Mouse (Mus musculus) limb, embryonic 14.5 days (tissue): ENCODE data around the gene Asf1b. TPM values are rescaled to one million over a fixed set of nuclear protein-coding genes. Genes with fewer than 3 reads are reported as not detected.

ENCODE experiments used
- ATAC-seq: fragments of 200-750 bp; cut with Nextera tagmentation; 2 replicates; pipeline ENCODE4 v1.8.0; 2017; ENCODE audit warnings: low read depth, moderate number of reproducible peaks, moderate TSS enrichment; ENCODE audit not compliant: low FRiP score
- DNase-seq: peaks from one replicate; pipeline ENCODE4 v3.0.0-alpha.2; 2015; ENCODE audit warnings: low spot score
- H3K27ac ChIP-seq: fragments of 300-500 bp; sonication (generic); replicated peaks from 2 replicates; pipeline ENCODE4 v1.5.1; 2014; ENCODE audit warnings: low read depth, mild to moderate bottlenecking, low read length, moderate library complexity, mixed read lengths
- H3K27me3 ChIP-seq: fragments of 300-500 bp; sonication (generic); 2 replicates; pipeline ENCODE4 v1.6.1; 2014; ENCODE audit warnings: low read length, mixed read lengths; ENCODE audit not compliant: control insufficient read depth, insufficient read depth
- H3K36me3 ChIP-seq: fragments of 300-500 bp; sonication (generic); 2 replicates; pipeline ENCODE4 v1.6.1; 2014; ENCODE audit warnings: mild to moderate bottlenecking, low read length, moderate library complexity, mixed read lengths; ENCODE audit not compliant: control insufficient read depth, insufficient read depth
- H3K4me1 ChIP-seq: fragments of 300-500 bp; sonication (generic); 2 replicates; pipeline ENCODE4 v1.6.1; 2014; ENCODE audit warnings: antibody characterized with exemption, low read length, mixed read lengths; ENCODE audit not compliant: control insufficient read depth, insufficient read depth
- H3K4me2 ChIP-seq: fragments of 300-500 bp; sonication (generic); replicated peaks from 2 replicates; pipeline ENCODE4 v1.6.1; 2014; ENCODE audit warnings: low read depth, mild to moderate bottlenecking, low read length, moderate library complexity; ENCODE audit not compliant: severe bottlenecking
- H3K4me3 ChIP-seq: fragments of 300-500 bp; sonication (generic); replicated peaks from 2 replicates; pipeline ENCODE4 v1.5.1; 2014; ENCODE audit warnings: low read length
- H3K9ac ChIP-seq: fragments of 300-500 bp; sonication (generic); 2 replicates; pipeline ENCODE4 v1.6.1; 2014; ENCODE audit warnings: mild to moderate bottlenecking, low read depth, low read length, moderate library complexity; ENCODE audit not compliant: severe bottlenecking
- H3K9me3 ChIP-seq: fragments of 300-500 bp; sonication (generic); 2 replicates; pipeline ENCODE4 v1.6.1; 2016; ENCODE audit warnings: low read length; ENCODE audit not compliant: control insufficient read depth
- POLR2A ChIP-seq: fragments of 200-500 bp; IDR thresholded peaks from 2 replicates; pipeline ENCODE4 v1.8.0; 2012; ENCODE audit warnings: inconsistent platforms, mild to moderate bottlenecking, moderate library complexity, borderline replicate concordance; ENCODE audit not compliant: insufficient read depth, insufficient read length; ENCODE audit errors: extremely low read depth
- WGBS: fragments of 180-500 bp; shearing (Covaris S2); extraction: QIAGEN DNeasy Blood & Tissue Kit; methylation state at CpG from one replicate; pipeline ENCODE4 v1.1.7; 2014; 5-methylcytosine and 5-hydroxymethylcytosine counted together
- polyA plus RNA-seq, 2 experiments: library from polyadenylated mRNA; depleted of rRNA in 1 of 2; stranded (reverse) in 1 of 2; unstranded in 1 of 2; fragments of >200 nt; fragmentation: Nextera tagmentation in 1 of 2; extraction: Ambion mirVana in 1 of 2; gene quantifications; 2 replicates each; pipeline versions ENCODE4 v1.2.1 to v1.2.3; 2012 to 2014

The Asf1b gene
- 70.4 and 76.2 TPM in 2 replicates for polyA plus RNA-seq (2012; rRNA removed)
- polyA plus RNA-seq (2014; fragmentation: Nextera tagmentation; extraction: Ambion mirVana) = 56.0 and 61.2 TPM in 2 replicates

GRCm38 (mm10) chr8:83955106-83955957 lies at the start of gene Asf1b, which contains the start of gene Gm10644:
Gene Asf1b (plus strand): TSS chr8:83955507.
Gene Gm10644 (minus strand): TSS chr8:83955205.
- Histone ChIP-seq H3K9ac (peak within 1 kb of the TSS; percentile 52), H3K4me1 (peaks cover 4% of the 10 kb centered on the region; the same call in 1 of the 2 replicates), H3K27ac (no peak within 1 kb of the TSS), H3K4me2 (peak within 1 kb of the TSS; percentile 89), H3K36me3 (no peaks in the 10 kb centered on the region), H3K27me3 (no peaks in the 10 kb centered on the region), H3K4me3 (peak within 1 kb of the TSS; percentile 62), H3K9me3 (no peaks in the 10 kb centered on the region)
- under 1% methylated on average over 72 of the region's 75 CpGs for WGBS
- DNase-seq (peak; percentile 100), ATAC-seq (peak; percentile 97)
- no peak for TF ChIP-seq POLR2A

- 89% methylated on average over 6 of the region's 6 CpGs for WGBS
- H3K36me3 ChIP-seq = peaks cover 15% of the 10 kb centered on the region
- H3K4me2 ChIP-seq = no peak overlapping the region
- TF ChIP-seq POLR2A = no peak
- ATAC-seq (no peak), DNase-seq (no peak)
- no peaks in the 10 kb centered on the region for H3K9me3 ChIP-seq
- peaks cover 4% of the 10 kb centered on the region; the same call in 1 of the 2 replicates for H3K4me1 ChIP-seq
- H3K27ac ChIP-seq = no peak overlapping the region
- H3K4me3 ChIP-seq = no peak overlapping the region
- H3K27me3 ChIP-seq = no peaks in the 10 kb centered on the region
- no peak overlapping the region for H3K9ac ChIP-seq
These were observed 46.7 kb upstream of the Asf1b start for GRCm38 (mm10) chr8:83908583-83908982.

- ATAC-seq (no peak), DNase-seq (no peak)
- H3K27ac ChIP-seq = no peak overlapping the region
- no peak overlapping the region for H3K4me2 ChIP-seq
- H3K4me3 ChIP-seq = no peak overlapping the region
- H3K36me3 ChIP-seq = peaks cover 15% of the 10 kb centered on the region
- TF ChIP-seq POLR2A = no peak
- H3K4me1 ChIP-seq = 0 out of 2 replicates have a peak, but pooled peaks cover 1% of the 10 kb centered on the region
- H3K9ac ChIP-seq = no peak overlapping the region
- 54% methylated on average over 8 of the region's 8 CpGs for WGBS
- no peaks in the 10 kb centered on the region for H3K27me3 ChIP-seq
- no peaks in the 10 kb centered on the region for H3K9me3 ChIP-seq
These were observed 46.0 kb upstream of the Asf1b start for GRCm38 (mm10) chr8:83909311-83909710.

GRCm38 (mm10) chr8:83911809-83912731 lies 43.2 kb upstream of the Asf1b start:
- H3K9ac ChIP-seq = no peak overlapping the region

GRCm38 (mm10) chr8:83914232-83914631 lies 41.1 kb upstream of the Asf1b start:
- H3K36me3 ChIP-seq = peaks cover 25% of the 10 kb centered on the region
- TF ChIP-seq POLR2A = no peak
- peaks cover 4% of the 10 kb centered on the region; the same call in 1 of the 2 replicates for H3K4me1 ChIP-seq
- no peak for ATAC-seq
- H3K9me3 ChIP-seq = no peaks in the 10 kb centered on the region
- H3K27ac ChIP-seq = no peak overlapping the region
- no peak overlapping the region for H3K4me3 ChIP-seq
- H3K4me2 ChIP-seq = no peak overlapping the region
- 94% methylated on average over 3 of the region's 3 CpGs for WGBS
- DNase-seq = no peak
- H3K9ac ChIP-seq = no peak overlapping the region
- H3K27me3 ChIP-seq = no peaks in the 10 kb centered on the region

More at GRCm38 (mm10) chr8:83911809-83912731, 43.2 kb upstream of the Asf1b start:
- H3K9me3 ChIP-seq = no peaks in the 10 kb centered on the region
- no peak for DNase-seq
- H3K27me3 ChIP-seq = no peaks in the 10 kb centered on the region
- no peak for ATAC-seq
- H3K36me3 ChIP-seq = peaks cover 19% of the 10 kb centered on the region
- H3K27ac ChIP-seq = no peak overlapping the region
- H3K4me2 ChIP-seq = no peak overlapping the region
- peaks cover 4% of the 10 kb centered on the region; the same call in 1 of the 2 replicates for H3K4me1 ChIP-seq
- WGBS = 65% methylated on average over 5 of the region's 5 CpGs
- no peak overlapping the region for H3K4me3 ChIP-seq
- no peak for TF ChIP-seq POLR2A
